Mouse (Mus musculus) frontal cortex, postnatal 25 days (tissue): Measurements from ENCODE around the gene Prps1l3.

Source experiments
- DNase-seq, 2 experiments: peaks; one replicate each; pipeline ENCODE4 v3.0.0; 2022; ENCODE audit warnings: low spot score in 2 of 2

The Prps1l3 gene

GRCm38 (mm10) chr12:57243671-57244495, 13.7 kb downstream of the Prps1l3 start:
- no peak for DNase-seq

- no peak for DNase-seq
Observed at GRCm38 (mm10) chr12:57258572-57258971, 28.4 kb downstream of the Prps1l3 start.

- no peak for DNase-seq
Observed at GRCm38 (mm10) chr12:57275456-57275855, 45.2 kb downstream of the Prps1l3 start.

- no peak for DNase-seq
Observed at GRCm38 (mm10) chr12:57281155-57282114, 51.2 kb downstream of the Prps1l3 start.

DNA sequence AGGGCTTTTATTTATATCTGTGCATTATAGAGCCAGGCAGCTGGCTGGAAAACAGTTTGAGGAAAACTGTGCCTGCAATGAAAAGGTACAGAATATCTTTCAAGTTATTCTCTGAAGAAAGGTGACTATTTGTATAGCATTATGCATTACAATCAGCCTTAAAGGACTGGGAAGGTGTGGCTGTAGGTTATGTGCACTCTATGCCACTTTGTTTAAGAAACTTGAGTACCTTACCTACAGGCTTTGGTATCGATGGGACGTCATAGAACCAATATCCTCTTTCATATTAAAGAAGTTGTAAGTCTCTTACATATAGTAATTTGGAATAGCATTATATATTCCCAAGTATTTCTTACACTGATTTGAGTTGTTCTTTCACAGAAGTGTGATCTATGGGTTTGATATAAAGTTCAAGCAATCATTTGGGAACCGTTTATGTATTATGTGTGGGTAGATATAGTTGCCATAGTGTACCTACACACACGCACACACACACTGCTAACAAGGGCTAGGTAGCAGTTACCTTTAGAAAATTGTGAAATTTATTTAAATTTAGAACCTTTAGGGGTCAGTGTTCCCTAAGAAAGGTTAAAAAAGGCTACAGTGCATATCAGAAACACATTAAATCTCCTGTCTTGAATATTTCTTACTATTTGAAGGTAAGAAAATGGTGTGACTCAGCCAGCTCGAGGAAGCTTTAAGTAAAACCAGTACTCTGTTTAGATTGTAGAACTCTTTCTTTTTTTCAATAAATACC, 55.3 kb downstream of the Prps1l3 start:
- DNase-seq, result no peak
